Mouse (Mus musculus) midbrain, embryonic 10.5 days (tissue): ENCODE results near the gene Itga4. TPM values are rescaled to one million over a fixed set of nuclear protein-coding genes. Genes with fewer than 3 reads are reported as not detected.
A peak's percentile ranks its signal among the peaks of the same experiment; 100 is the strongest.

Source experiments
- DNase-seq: peaks from one replicate; pipeline ENCODE4 v3.0.0-alpha.2; 2017; ENCODE audit warnings: low spot score
- H3K27ac ChIP-seq: fragments of 300-500 bp; sonication (generic); replicated peaks from 2 replicates; pipeline ENCODE4 v1.5.1; 2016; ENCODE audit warnings: mild to moderate bottlenecking
- H3K27me3 ChIP-seq: fragments of 300-500 bp; sonication (generic); 2 replicates; pipeline ENCODE4 v1.6.1; 2016; ENCODE audit warnings: low read depth, mild to moderate bottlenecking; ENCODE audit not compliant: poor library complexity, severe bottlenecking
- H3K36me3 ChIP-seq: fragments of 300-500 bp; sonication (generic); 2 replicates; pipeline ENCODE4 v1.6.1; 2016; ENCODE audit warnings: mild to moderate bottlenecking, moderate library complexity
- H3K4me1 ChIP-seq: fragments of 300-500 bp; sonication (generic); 2 replicates; pipeline ENCODE4 v1.6.1; 2016
- H3K4me3 ChIP-seq: fragments of 300-500 bp; sonication (generic); 2 replicates; pipeline ENCODE4 v1.5.1; 2016; ENCODE audit warnings: mild to moderate bottlenecking, moderate library complexity
- H3K9me3 ChIP-seq: fragments of 300-500 bp; sonication (generic); replicated peaks from 2 replicates; pipeline ENCODE4 v1.6.1; 2016; ENCODE audit warnings: mild to moderate bottlenecking
- WGBS: fragments of 180-500 bp; shearing (Covaris S2); methylation state at CpG from one replicate; pipeline ENCODE4 v1.1.7; 2016; 5-methylcytosine and 5-hydroxymethylcytosine counted together
- polyA plus RNA-seq: library from polyadenylated mRNA; unstranded; fragments of >200 nt; fragmentation: Nextera tagmentation; extraction: Ambion mirVana; gene quantifications from 2 replicates; pipeline ENCODE4 v1.2.1, GENCODE M21; 2016

Gene Itga4
- polyA plus RNA-seq, 1 experiment from 2014 or later: 7.9 TPM

GRCm38 (mm10) chr2:79369061-79369524, 113.9 kb downstream of the Itga4 start:
- 55% methylated on average over 7 of the region's 7 CpGs for WGBS

GRCm38 (mm10) chr2:79369905-79370304, 114.7 kb downstream of the Itga4 start:
- Histone ChIP-seq H3K4me3 (no peak overlapping the region), H3K27me3 (peaks cover 3% of the 10 kb centered on the region; the same call in 1 of the 2 replicates), H3K4me1 (peaks cover 31% of the 10 kb centered on the region), H3K27ac (no peak overlapping the region; the same call in 1 of the 2 replicates), H3K9me3 (no peaks in the 10 kb centered on the region), H3K36me3 (no peaks in the 10 kb centered on the region)
- 73% methylated on average over 4 of the region's 4 CpGs for WGBS
- no peak for DNase-seq

More at GRCm38 (mm10) chr2:79369061-79369524, 113.9 kb downstream of the Itga4 start:
- Histone ChIP-seq H3K4me3 (no peak overlapping the region), H3K9me3 (no peaks in the 10 kb centered on the region), H3K27ac (no peak overlapping the region), H3K4me1 (peaks cover 32% of the 10 kb centered on the region), H3K36me3 (no peaks in the 10 kb centered on the region), H3K27me3 (no peaks in the 10 kb centered on the region; the same call in 1 of the 2 replicates)
- no peak for DNase-seq

- no peak overlapping the region for H3K27ac ChIP-seq
- no peak for DNase-seq
- WGBS: 93% methylated on average over 9 of the region's 9 CpGs
These were observed 115.6 kb downstream of the Itga4 start for GRCm38 (mm10) chr2:79370711-79371312.

GRCm38 (mm10) chr2:79371326-79372153, 116.3 kb downstream of the Itga4 start:
- Histone ChIP-seq H3K36me3 (no peaks in the 10 kb centered on the region), H3K27me3 (peaks cover 17% of the 10 kb centered on the region), H3K4me3 (no peak overlapping the region), H3K9me3 (no peaks in the 10 kb centered on the region), H3K27ac (no peak overlapping the region), H3K4me1 (peaks cover 31% of the 10 kb centered on the region)
- DNase-seq: no peak
- whole genome bisulfite sequencing: 91% methylated on average over 7 of the region's 7 CpGs

More at GRCm38 (mm10) chr2:79370711-79371312, 115.6 kb downstream of the Itga4 start:
- Histone ChIP-seq H3K4me1 (peaks cover 31% of the 10 kb centered on the region), H3K9me3 (no peaks in the 10 kb centered on the region), H3K4me3 (no peak overlapping the region), H3K27me3 (peaks cover 12% of the 10 kb centered on the region), H3K36me3 (no peaks in the 10 kb centered on the region)

DNA sequence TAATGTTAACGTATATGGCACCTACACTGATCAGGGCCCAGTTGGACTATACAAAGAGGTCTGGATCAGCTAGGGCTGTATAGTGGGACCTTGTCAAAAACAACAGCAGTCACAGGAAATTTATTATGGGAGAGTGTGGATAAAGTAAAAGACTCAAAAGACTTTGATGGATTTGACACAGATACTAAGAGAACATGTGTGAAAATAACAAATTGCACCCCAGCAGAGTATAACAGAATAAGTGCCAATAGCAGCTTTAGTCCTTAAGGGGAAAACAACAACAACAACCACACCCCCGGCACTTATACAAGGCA, 116.9 kb downstream of the Itga4 start:
- H3K4me3 ChIP-seq: no peak overlapping the region

GRCm38 (mm10) chr2:79372486-79373200, 117.4 kb downstream of the Itga4 start:
- peaks cover 26% of the 10 kb centered on the region for H3K4me1 ChIP-seq
- DNase-seq: no peak
- H3K27ac ChIP-seq: no peak overlapping the region
- no peaks in the 10 kb centered on the region for H3K9me3 ChIP-seq
- WGBS: 54% methylated on average over 6 of the region's 6 CpGs
- peaks cover 17% of the 10 kb centered on the region for H3K27me3 ChIP-seq
- no peak overlapping the region for H3K4me3 ChIP-seq
- no peaks in the 10 kb centered on the region for H3K36me3 ChIP-seq

More for the DNA sequence above, 116.9 kb downstream of the Itga4 start:
- Histone ChIP-seq H3K9me3 (no peaks in the 10 kb centered on the region), H3K27ac (no peak overlapping the region), H3K4me1 (peaks cover 31% of the 10 kb centered on the region), H3K36me3 (no peaks in the 10 kb centered on the region), H3K27me3 (peaks cover 17% of the 10 kb centered on the region)
- 78% methylated on average over 2 of the region's 2 CpGs for WGBS
- DNase-seq: no peak

- DNase-seq: no peak
- H3K27me3 ChIP-seq: peaks cover 31% of the 10 kb centered on the region
- H3K9me3 ChIP-seq: no peaks in the 10 kb centered on the region
- no peaks in the 10 kb centered on the region for H3K36me3 ChIP-seq
- H3K27ac ChIP-seq: peak overlapping the region; percentile 73
- 68% methylated on average over 8 of the region's 8 CpGs for WGBS
- H3K4me3 ChIP-seq: 0 out of 2 replicates have a peak overlapping the region, but pooled peaks have one; percentile 18
- H3K4me1 ChIP-seq: peaks cover 24% of the 10 kb centered on the region
These were observed 123.3 kb downstream of the Itga4 start for GRCm38 (mm10) chr2:79378346-79379086.

- peaks cover 24% of the 10 kb centered on the region for H3K4me1 ChIP-seq
- WGBS: 32% methylated on average over 12 of the region's 12 CpGs
- 0 out of 2 replicates have a peak overlapping the region, but pooled peaks have one; percentile 18 for H3K4me3 ChIP-seq
- DNase-seq: peak; percentile 35
- H3K27me3 ChIP-seq: peaks cover 31% of the 10 kb centered on the region
- no peaks in the 10 kb centered on the region for H3K9me3 ChIP-seq
- no peaks in the 10 kb centered on the region for H3K36me3 ChIP-seq
- peak overlapping the region; percentile 73 for H3K27ac ChIP-seq
These were observed 124.1 kb downstream of the Itga4 start for GRCm38 (mm10) chr2:79379087-79380041.

Other genes starting within 250 kb of the Itga4 start
- 18.8 and 23.5 TPM in 2 replicates for gene Neurod1, start 201.3 kb downstream of the Itga4 start, polyA plus RNA-seq
- 2.0 and 2.6 TPM in 2 replicates for gene Cerkl, start 201.4 kb downstream of the Itga4 start, polyA plus RNA-seq